Mouse (Mus musculus) forelimb bud, embryonic 11.5 days (tissue): ENCODE data around the gene Olfr1051.
"Not testable (repeated sequence)": the region's sequence is repeated elsewhere in the genome, so short reads cannot be mapped to it uniquely, and the experiment has no call there.

ENCODE experiments used
- DNase-seq: peaks from one replicate; pipeline ENCODE4 v3.0.0-alpha.2; 2012; ENCODE audit warnings: low read depth, low spot score

Olfr1051 gene

DNA sequence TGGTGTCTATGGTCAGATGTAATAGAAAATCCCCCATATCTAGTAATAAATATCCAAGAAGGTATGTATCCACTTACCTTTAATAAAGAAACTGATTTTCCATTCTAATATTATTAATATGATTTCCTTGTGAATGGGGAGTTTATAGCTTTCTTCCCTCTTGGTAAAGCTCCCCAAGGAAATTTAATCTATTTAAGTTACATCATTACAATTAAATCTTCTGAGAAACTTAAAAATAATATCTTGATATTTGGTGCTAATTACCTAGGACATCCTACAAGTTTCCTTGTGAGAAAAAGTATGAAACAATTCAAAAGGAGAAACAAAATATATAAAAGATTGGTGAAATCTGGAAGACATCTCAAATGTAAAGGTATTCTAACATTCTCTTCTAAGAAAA is at the start of gene Olfr1051:
TSS of gene Olfr1051 (minus strand) at position 101 of the 400 bp plus-strand sequence.
- not testable (repeated sequence) for DNase-seq

DNA sequence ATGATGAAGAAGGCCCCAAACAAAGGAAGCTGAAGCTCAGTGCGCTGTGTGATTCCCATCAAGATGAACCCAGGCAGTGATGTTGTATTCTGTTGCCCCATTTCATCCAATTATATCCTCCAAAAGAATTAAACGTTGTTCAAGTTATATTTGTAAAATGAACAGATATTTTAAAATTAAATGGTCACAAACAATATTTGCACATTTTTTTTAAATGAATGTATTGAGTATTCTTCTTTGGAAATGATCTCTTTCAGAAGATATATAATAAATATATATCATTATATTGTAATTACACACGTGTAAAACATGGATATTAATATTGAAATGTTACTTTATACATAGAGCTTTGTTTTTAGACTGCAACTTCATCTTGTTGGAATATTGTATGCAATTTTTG is 36.3 kb upstream of the Olfr1051 start, which contains the start of gene Olfr1053:
TSS of gene Olfr1053 (minus strand) at position 101 of the 400 bp plus-strand sequence.
- DNase-seq = no peak

- no peak for DNase-seq
Measured at GRCm38 (mm10) chr2:86292155-86292554, 13.3 kb upstream of the Olfr1051 start, which contains the start of gene Olfr1052. Olfr1052 (plus strand) TSS chr2:86292455.

- DNase-seq = not testable (repeated sequence)
Measured at GRCm38 (mm10) chr2:86258228-86258627, 20.7 kb downstream of the Olfr1051 start, which contains the start of gene Olfr1049. Olfr1049 (minus strand) TSS chr2:86258328.

- DNase-seq = no peak
Measured at GRCm38 (mm10) chr2:86240189-86240588, 38.7 kb downstream of the Olfr1051 start, which contains the start of gene Olfr1048. Olfr1048 (minus strand) TSS chr2:86240289.

GRCm38 (mm10) chr2:86231301-86231700 is 47.6 kb downstream of the Olfr1051 start, which contains the start of gene Olfr1047:
Olfr1047 (minus strand) TSS chr2:86231401.
- DNase-seq = no peak
